Mouse (Mus musculus) gastrocnemius, postnatal 25 days (tissue): ENCODE measurements around the gene Etl4. TPM values are rescaled to one million over a fixed set of nuclear protein-coding genes. Genes with fewer than 3 reads are reported as not detected.

Experiments used
- DNase-seq: peaks from one replicate; pipeline ENCODE4 v3.0.0; 2022
- long read RNA-seq, 2 experiments: library from polyadenylated mRNA; stranded (forward); transcript quantifications; one replicate each; pipeline ENCODE4 v2.0.0; 2021
- total RNA-seq, 2 experiments: library from RNA; stranded (reverse); gene quantifications; 1 replicate in 1 of 2; 2 replicates in 1 of 2; pipeline ENCODE4 v1.2.3; 2021

The Etl4 gene
- 10 to 100 TPM; 23.6 to 43.0 TPM for total RNA-seq
- long read RNA-seq, experiment 1, partial matches to known transcripts = 0 of 9 reads
- long read RNA-seq, experiment 1, other reads (novel, unspliced or antisense) = 9 of 9 reads
- long read RNA-seq, experiment 2, partial matches to known transcripts = 1 of 16 reads
- long read RNA-seq, experiment 2, other reads (novel, unspliced or antisense) = 13 of 16 reads

DNA sequence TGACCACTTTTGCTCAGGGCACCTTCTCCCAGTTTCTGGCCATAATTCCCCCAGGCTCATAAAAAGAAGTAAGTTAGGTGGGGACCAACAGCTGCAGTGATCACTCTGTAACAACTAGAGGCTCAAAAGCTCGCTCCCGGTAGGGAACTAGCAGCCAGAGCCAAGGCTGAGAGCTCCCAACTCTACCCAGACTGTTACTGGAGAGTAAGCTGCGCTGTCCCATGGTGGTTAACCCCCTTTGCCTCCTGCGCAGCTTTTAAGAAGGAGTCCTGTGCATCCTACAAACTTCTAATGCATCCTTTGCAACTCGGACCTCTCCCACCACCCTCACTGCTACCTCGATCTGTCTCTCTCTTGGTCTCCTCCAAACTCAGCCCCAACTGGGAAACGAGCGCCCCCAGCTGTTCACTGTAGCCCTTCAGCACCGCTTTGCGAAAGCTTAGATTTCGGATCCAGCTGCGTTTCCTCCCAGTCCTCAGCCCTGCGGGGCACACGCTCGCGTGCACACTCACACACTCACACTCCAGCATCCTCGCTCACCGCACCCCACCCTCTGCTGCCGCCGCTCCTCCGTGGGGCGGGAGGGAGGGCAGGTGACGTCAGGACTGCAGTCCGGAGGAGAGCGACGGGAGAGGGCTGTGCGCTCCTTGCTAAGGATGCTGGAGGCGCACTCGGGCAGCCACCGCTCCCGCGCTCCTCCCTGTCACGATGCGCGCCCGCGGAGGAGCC is at the start of gene Etl4:
TSS of gene Etl4 (plus strand) at position 610 of the 729 bp plus-strand sequence.
- DNase-seq = no peak

DNA sequence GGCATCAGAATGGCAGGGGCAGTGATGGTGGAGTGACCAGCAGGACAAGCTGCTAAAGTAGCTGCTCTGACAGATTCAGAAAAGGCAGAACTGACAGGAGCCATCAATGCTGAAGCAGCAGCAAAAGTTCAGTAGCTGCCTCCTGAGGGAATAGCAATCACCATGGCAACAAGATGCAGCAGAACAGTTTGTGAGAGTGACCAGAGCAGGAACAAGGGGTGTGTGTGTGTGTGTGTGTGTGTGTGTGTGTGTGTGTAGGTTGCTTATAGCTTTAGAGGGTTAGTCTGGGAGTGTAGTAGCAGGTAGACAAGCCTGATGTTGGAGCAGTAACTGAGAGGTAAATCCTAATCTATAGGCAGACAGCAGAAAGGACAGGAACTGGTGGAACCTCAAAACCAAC is 40.4 kb upstream of the Etl4 start:
- no peak for DNase-seq

DNA sequence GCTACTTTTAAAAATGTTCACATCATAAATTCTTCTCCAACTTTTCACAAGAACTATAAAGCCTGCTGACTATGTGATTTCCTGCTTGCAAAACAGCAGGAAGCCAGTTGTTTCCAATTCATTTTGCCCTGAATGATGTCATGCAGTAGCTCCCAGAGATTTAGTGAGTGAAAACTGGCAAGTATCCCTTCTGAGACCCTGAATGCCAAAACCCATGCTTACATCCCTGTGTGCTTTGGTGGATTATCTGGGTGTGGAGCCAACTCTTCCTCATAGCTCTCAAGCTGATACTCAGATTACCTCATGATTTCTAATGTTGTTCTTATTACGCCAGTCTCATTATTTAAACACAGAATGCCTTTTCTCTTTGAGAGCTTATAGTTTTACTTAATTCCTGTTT is 37.7 kb upstream of the Etl4 start:
- no peak for DNase-seq

DNA sequence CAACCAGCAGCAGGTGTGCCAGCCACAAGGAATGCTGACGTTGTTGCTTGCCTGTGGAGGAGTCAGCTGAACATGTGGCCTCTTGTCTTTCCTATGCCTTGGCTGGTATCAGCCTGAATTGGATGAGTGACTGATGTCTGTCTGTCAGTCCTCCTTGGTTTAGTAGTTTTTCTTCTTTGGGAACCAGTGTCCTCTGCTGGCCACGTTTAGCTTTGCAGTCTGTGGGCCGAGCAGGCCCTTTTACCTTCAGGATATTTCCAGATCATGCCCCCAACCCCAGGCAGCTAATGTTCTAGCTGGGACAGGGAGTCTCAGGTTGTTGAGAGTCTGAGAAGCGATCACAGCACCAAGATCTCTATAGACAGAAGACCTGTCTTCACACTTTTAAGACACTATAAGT is 18.7 kb upstream of the Etl4 start:
- no peak for DNase-seq

DNA sequence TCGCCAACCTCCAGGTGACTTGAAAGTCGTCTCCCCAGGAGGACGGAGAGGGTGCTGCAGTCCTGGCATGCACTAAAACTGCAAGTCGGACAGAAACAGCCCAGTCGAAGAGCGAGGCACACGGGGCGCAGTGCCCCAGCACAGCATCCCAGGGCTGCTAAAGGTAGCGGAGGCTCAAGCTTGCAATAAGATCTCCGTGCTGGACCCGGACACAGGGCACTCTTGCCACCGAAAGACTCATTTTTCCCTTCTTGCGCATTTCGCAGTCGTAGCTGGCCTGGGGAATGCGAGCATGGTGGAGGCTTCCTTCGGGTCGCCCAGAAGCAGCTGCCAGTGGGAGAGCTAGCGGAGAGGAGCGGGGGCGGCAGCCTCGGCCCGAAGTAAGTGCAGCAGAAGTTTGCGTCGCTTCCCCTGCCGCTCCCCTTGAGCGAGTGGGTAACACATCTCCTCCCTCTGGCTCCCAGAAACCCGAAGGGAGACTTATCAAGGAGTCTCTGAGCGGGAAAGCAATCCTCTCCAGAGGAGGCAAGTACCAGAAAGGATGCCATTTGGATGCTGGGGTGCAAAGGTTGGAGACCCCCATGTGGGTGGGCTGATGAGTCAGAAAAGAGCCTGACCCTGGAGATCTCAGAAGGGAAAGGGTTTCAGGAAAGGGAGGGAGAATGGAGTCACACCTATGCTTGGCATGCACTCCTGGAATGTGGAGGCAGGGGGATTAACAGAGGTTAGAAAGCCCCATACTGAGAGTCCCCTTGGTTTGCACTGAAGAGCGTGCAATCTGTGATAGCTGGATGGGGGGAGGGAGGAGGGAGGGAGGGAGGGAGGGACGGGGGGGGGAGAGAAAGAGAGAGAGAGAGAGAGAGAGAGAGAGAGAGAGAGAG is 560 bp downstream of the Etl4 start:
- no peak for DNase-seq

DNA sequence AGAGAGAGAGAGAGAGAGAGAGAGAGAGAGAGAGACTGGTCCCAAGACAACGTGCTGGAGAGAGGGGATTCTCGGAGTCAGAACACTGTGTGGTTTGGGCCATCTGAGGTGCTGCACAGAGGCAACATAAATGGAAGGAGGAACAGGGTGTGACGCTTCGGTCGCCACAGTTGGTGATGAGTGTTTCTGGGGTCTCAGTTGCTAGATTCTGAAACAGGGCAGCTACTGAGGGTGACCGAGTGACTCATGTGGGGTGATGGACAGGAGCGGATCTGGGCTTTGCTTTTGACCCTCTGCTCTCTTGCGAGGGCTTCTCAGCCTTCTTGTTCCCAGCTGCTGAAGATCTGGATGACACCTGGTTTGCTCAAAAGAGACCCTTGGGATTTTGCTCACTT is 1.2 kb downstream of the Etl4 start:
- no peak for DNase-seq

DNA sequence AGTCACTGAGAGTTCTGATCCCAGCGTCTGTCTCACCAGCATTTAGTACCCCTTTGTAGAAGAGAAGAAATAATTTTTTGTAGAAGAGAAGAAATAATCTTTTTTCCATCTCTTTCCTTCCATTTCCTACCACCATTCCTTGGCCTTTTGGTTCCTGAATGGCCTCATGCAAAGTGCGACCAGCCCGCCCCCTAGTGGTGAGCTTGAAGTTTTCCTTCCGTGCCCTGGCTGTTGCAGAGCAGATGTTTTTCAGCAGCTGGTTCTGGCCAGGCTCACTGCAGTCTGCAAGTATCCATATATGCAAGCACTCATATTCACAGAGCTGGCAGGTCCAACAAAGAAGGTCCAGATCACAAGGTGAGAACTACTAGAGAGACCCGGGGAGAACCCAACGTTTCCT is 9.6 kb downstream of the Etl4 start:
- peak; percentile 8 for DNase-seq

DNA sequence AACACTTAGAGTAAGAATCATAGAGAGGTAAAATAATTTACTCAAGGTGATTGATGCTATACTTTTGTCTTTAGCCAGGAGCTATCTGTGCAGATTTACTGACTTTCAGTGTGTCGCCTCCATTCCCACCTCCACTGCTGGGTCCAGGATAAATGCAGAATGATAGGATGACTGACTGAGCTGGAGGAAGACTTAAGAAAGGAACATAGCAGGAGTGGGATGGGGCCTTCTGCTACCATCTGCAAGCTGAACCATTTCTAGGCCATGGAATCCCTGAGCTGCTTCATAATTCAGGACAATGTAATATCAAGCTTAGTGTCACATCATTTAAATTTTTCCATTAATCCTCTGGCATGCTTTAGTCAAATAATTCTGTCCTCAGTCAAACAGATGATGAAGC is 20.4 kb downstream of the Etl4 start:
- DNase-seq = no peak

DNA sequence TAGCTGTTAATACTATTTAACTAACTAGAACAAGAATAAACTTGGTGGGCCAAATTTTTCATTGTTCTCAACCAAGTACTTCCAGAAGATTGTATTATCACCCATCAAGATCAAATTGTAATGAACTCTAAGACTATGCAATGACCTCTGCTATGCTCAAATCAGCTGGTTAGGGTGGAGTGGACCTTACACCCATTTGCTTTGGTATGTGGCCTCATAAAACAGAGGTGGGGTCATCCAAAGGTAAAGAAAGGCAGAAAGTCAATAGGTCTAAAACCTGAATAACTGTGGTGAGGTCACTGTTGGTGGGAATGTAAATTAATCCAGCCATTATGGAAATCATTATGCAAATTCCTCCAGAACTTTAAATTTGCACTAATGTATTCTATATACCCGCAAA is 24.3 kb downstream of the Etl4 start:
- DNase-seq = no peak

DNA sequence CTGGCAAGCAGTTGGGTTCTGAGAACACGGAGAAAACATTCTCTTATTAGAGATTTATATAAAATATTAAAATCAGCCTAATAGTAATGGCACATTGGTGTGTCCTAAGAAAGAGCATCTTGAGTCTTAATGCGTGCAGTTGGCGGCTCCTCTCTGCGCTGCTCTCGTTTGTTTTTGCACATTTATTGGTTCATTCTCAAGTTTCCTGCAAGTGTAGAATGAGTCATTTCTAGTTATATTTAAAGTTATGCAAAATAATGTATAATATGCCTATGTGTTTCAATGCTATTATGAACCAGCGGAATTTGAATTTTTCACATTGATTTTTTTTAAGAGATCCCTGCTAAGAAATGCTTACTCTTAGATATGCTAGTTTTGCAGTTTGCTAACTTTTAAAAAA is 35.6 kb downstream of the Etl4 start:
- DNase-seq = no peak

DNA sequence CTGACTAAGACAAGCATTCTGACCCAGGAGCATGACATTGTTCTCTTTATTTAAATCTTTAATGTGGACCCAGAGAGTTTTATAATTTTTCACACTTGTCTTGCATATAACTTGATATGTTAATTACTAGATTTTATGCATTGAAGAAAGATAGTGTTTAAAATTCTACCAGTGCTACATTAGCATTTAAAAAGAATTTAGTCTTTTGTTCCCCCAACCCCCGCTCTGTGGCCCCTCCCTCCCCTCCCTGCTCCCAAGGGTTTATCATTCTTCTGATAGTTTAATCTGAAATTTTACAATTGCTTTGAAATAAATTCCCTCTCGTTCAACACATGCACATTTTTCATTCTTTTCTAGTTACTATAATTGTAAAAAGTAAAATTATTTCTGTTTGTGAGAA is 43.4 kb downstream of the Etl4 start:
- no peak for DNase-seq

DNA sequence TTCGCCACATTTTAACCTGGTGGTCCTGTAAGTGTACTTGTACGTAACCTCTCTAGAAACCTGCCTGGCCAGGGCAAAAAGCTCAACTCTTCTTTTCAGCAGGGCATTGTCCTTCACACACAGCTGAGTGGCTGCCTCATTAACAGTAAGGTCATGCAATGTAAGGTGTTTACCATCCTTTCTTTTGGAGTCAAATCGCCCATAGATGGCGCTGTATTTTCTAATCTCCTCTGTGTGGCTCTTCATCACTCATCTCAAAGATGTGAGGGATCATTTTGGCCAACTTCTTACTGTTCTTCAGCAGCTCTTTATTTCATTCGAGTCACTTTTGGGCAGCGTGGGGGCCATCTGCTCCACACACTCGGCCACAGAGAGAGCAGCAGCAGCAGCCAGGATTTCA is 56.9 kb downstream of the Etl4 start:
- DNase-seq = no peak

DNA sequence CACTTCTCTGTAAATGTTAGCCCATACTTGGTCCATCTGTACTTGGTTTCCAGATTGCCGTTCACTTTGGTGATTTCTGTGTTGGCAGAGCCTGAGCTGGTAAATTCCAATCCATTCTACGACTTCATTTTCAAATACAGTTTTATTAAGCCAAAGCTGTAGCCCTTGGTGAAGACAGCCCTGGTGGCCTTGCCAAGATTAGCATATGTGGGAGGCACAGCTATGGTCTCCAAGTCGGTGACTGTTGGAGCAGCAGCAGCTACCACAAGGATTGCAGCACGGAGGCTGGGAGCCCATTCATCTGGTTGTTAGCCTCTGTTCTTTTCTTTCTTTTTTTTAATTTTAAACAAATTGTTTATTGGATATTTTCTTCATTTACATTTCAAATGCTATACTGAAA is 128.1 kb downstream of the Etl4 start:
- DNase-seq = no peak

DNA sequence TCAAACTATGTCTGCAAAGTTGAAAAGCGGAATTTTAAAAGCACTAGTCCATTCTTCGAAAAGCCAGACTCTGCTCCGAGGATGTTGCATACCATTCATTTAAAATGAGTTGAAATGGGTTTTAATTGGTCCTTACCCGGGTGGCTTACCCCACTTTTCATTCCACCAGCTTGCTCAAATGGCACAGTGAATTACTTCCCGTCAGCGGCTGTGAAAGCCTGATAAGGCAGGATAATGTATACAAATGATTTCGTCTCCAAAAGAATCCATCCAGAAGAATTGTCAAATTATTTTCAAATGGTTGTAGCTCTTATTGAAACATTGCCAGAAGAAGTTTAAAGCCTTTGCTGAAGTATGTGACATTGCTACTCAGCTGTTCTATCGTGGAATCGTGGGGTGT is 162.8 kb downstream of the Etl4 start:
- no peak for DNase-seq

DNA sequence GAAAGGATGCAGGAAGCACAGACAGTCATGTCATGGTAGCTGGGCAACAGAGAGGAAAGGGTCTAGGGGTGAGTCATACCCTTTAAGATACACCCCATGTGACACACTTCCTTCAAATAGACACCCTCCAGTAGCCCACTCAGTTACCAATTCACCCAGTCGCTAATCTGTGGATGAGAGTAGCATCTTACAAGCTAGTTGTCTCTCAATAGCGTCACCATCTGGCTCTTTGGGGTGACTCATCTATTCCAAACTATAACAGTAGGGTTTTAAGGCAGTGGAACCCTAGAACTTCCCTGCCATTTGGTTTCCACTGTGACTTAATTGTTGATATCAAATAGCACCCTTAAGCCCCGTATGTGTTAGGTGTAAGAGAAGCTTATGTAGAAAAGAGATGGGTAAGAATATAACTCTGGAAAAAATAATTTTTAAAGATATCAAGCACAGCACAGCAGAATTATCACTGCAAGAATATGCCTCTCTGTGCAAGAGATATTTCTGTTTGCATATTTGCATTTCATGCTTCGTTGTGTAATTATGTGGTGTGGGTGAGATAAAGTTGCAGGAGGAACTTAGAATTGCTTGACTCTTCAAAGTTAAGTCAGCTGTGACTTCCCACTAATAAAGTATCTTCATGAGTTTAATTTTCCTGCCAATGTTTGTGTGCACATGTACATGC is 166.7 kb downstream of the Etl4 start:
- no peak for DNase-seq

DNA sequence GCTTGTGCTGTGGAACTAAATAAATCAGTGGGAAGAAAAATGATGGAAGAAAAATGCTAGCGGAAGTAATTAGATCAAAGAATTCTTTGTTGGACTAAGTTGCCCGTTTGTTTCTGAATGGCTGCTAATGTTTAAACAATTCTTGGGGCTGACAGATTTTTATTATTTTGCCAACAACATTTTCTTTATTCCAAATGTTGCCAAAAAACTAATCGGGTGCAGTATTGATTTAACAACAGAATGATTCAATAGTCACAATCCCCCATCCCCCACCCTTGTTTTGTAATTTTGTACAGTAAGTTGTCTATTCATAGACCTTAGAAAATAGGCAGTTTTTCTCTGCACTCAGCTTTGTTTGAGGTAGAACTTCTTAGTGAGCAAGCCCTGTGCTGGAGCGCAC is 175.2 kb downstream of the Etl4 start:
- no peak for DNase-seq

DNA sequence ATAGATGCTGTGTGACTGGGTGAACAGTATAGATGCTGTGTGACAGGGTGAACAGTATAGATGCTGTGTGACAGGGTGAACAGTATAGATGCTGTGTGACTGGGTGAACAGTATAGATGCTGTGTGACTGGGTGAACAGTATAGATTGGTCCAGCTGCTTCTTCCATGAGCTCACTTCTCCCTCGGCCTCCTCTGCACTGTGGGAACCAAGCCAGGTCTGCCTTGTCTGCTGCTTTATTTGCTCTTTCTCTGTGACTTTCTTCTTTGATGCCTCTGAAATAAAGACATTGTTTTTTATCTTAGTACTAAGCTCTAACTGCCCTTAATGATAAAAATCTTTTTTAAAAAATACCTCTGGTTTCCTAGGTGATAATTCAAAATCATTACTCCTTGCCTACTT is 195.9 kb downstream of the Etl4 start:
- DNase-seq = no peak

DNA sequence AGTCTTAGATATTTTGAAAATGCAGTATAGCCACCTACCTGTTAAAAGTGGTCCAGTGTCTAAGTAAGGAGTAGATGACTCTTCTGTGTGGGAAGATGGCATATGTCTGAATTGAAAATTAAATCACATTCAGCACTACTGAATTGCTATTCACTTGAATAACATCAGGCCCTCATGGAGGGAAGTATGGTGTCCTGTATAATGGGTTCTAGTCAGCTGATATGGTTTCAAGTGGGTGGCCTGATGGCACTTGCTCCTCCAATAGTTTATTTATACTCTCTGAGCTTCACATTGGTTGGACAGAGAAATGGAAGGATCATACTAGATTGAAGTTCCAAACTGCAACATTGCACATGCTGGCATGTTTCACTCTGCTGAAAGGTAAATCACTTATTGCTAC is 202.1 kb downstream of the Etl4 start:
- no peak for DNase-seq

DNA sequence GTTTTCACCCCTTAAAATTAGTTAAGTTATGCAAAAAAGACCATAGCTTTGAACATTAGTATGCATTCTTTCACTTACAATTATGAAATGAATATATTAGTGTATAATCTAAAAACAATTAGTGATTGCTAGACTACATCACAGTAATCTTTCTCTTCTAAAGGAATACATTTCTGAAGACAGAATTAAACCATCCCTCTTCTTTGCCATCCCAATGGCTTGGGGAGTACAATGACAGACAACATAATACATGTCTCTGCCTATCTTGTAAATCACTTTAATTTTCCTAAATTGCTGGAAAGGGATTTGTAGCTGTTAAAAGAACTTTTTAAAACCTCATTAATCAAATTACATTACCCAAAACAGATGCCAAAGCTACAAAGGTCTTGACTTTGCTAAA is 216.3 kb downstream of the Etl4 start:
- no peak for DNase-seq

DNA sequence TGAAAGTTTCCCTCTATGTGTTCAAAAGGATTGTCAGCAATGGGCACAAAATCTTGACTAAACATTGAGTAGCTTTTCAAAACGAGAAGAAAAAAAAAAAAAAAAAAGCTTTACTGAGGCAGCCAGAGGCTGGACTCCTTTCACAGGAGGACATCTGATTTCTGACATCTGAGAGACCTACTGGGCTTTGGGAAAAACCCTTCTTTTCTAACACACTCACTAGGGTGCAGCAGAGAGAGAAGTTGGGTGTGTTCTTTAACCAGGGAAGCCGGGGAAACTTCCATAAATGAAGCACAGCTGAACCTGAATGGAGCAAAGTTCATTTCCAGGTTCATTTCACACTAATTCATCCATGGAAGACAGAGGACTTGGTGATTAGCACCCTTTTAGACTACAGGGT is 222.2 kb downstream of the Etl4 start:
- no peak for DNase-seq

DNA sequence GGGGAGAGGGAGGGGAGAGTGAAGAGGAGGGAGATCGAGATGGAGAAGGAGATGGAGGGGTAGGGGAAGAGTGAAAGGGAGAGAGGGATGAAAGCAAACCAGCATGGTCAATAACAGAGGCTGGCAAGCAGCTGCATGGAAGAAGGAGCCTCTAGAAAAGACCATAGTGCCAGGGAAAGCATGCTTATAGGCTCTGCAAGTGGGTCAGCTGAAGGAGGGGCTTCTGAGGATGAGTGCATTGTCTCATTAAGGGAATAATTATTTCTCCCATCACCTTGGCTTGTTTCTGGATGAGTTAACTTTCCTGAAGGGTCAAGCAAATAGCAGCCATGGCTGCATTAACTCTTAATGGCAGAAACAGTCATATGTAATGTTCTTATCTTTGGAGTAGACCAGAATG is 228.8 kb downstream of the Etl4 start:
- no peak for DNase-seq

DNA sequence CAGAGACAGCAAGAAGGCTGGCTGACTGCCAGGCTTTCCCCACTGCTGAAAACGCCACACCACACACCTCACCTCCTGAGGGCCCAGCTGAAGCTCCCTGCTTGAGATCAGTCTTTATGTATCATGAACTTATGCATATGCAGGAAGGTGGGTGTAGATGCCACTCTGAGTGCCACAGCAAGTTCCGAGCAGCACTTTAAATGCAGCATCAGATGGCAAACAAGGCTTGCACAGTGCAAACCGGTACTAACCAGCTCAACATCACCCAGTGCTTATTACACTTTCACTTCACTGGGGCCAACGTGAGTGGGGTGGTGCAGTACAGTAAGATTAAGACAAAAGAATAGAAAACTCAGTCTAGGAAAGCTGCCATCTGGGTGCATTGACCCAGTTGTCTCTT is 235.8 kb downstream of the Etl4 start:
- DNase-seq = no peak

DNA sequence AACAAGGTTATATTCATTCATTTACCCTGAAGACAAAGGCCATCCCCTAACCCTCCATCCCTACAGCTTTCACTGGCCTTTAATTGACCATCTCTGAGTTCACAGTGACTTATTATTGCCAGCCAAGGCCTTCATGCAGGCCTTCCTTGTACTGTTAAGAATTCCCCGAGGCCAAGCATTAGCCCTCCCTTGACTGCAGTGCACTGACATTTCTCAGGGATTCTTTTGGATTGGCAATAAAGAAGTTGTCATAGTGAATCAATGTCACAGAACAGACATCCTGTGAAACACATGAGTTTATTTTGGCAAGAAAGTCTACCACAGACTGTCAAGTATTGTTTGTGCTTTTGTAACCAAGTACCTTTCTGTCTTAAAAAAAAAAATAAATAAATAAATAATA is 257.5 kb downstream of the Etl4 start:
- no peak for DNase-seq
